Mouse (Mus musculus) MEL (cell line): Measurements from ENCODE around the gene Bcl10. TPM values are rescaled to one million over a fixed set of nuclear protein-coding genes. Genes with fewer than 3 reads are reported as not detected.

Experiments used
- DNase-seq: peaks from one replicate; pipeline ENCODE4 v3.0.0; 2011; ENCODE audit warnings: low read depth, low spot score
- H3K27ac ChIP-seq: 2 replicates; pipeline ENCODE4 v1.5.1; 2012; ENCODE audit warnings: low read depth, mild to moderate bottlenecking, control low read depth, low read length, moderate library complexity; ENCODE audit not compliant: control insufficient read depth
- H3K27me3 ChIP-seq, 2 experiments: fragments of 150-350 bp in 1 of 2; sonication (generic) in 1 of 2; 2 replicates each; pipeline ENCODE4 v1.6.1; 2012; ENCODE audit warnings: low read length in 2 of 2, mild to moderate bottlenecking in 2 of 2, improper control_type of control experiment in 1 of 2, moderate library complexity in 1 of 2; ENCODE audit not compliant: insufficient read depth in 2 of 2, control insufficient read depth in 1 of 2
- H3K36me3 ChIP-seq, 2 experiments: 2 replicates each; pipeline ENCODE4 v1.6.1; 2012 to 2014; ENCODE audit warnings: low read length in 2 of 2, improper control_type of control experiment in 1 of 2, inconsistent platforms in 1 of 2, mild to moderate bottlenecking in 1 of 2; ENCODE audit not compliant: insufficient read depth in 2 of 2, control insufficient read depth in 1 of 2
- H3K4me1 ChIP-seq, 2 experiments: fragments of 150-350 bp in 1 of 2; sonication (generic) in 1 of 2; 2 replicates each; pipeline ENCODE4 v1.6.1; 2012; ENCODE audit warnings: low read length in 2 of 2, improper control_type of control experiment in 1 of 2, mild to moderate bottlenecking in 1 of 2; ENCODE audit not compliant: insufficient read depth in 2 of 2, control insufficient read depth in 1 of 2
- H3K4me3 ChIP-seq, 2 experiments: fragments of 150-350 bp in 1 of 2; sonication (generic) in 1 of 2; 2 replicates each; pipeline ENCODE4 v1.5.1; 2012; ENCODE audit warnings: low read depth in 2 of 2, low read length in 2 of 2, mild to moderate bottlenecking in 2 of 2, moderate library complexity in 2 of 2, control low read depth in 1 of 2, improper control_type of control experiment in 1 of 2; ENCODE audit not compliant: control insufficient read depth in 1 of 2, insufficient read depth in 1 of 2
- H3K79me2 ChIP-seq: 2 replicates; pipeline ENCODE4 v1.6.1; 2012; ENCODE audit warnings: mild to moderate bottlenecking, low read length, moderate library complexity; ENCODE audit not compliant: control insufficient read depth, poor library complexity, insufficient read depth
- H3K9ac ChIP-seq: 2 replicates; pipeline ENCODE4 v1.6.1; 2012; ENCODE audit warnings: low read depth, mild to moderate bottlenecking, control low read depth, low read length, moderate library complexity; ENCODE audit not compliant: control insufficient read depth, poor library complexity, severe bottlenecking
- H3K9me3 ChIP-seq: fragments of 150-350 bp; sonication (generic); replicated peaks from 2 replicates; pipeline ENCODE4 v1.6.1; 2012; ENCODE audit warnings: mild to moderate bottlenecking, low read length, improper control_type of control experiment, moderate library complexity; ENCODE audit not compliant: insufficient read depth
- CHD1 ChIP-seq: IDR thresholded peaks from 2 replicates; pipeline ENCODE4 v1.6.1; 2012; ENCODE audit warnings: low read depth, mild to moderate bottlenecking, inconsistent platforms, low read length, improper control_type of control experiment
- E2F4 ChIP-seq: IDR thresholded peaks from 2 replicates; pipeline ENCODE4 v1.6.1; 2011; ENCODE audit warnings: low read depth, low read length, improper control_type of control experiment, borderline replicate concordance
- ELF1 ChIP-seq: IDR thresholded peaks from 2 replicates; pipeline ENCODE4 v1.6.1; 2014; ENCODE audit warnings: low read depth, mild to moderate bottlenecking, inconsistent platforms, low read length, improper control_type of control experiment, moderate library complexity
- ETS1 ChIP-seq: IDR thresholded peaks from 2 replicates; pipeline ENCODE4 v1.6.1; 2012; ENCODE audit warnings: low read depth, mild to moderate bottlenecking, inconsistent platforms, low read length, improper control_type of control experiment, moderate library complexity
- HCFC1 ChIP-seq: IDR thresholded peaks from 2 replicates; pipeline ENCODE4 v1.6.1; 2012; ENCODE audit warnings: low read depth, mild to moderate bottlenecking, inconsistent platforms, low read length, improper control_type of control experiment, moderate library complexity
- JUND ChIP-seq: IDR thresholded peaks from 2 replicates; pipeline ENCODE4 v1.6.1; 2011; ENCODE audit warnings: low read depth, mild to moderate bottlenecking, improper control_type of control experiment, low read length
- KAT2A ChIP-seq: conservative IDR thresholded peaks from 2 replicates; pipeline ENCODE4 v1.6.1; 2012; ENCODE audit warnings: low read depth, low read length, improper control_type of control experiment, inconsistent platforms
- MAFK ChIP-seq: IDR thresholded peaks from 2 replicates; pipeline ENCODE4 v1.6.1; 2011; ENCODE audit warnings: low read depth, mild to moderate bottlenecking, low read length, improper control_type of control experiment, borderline replicate concordance
- MAZ ChIP-seq: IDR thresholded peaks from 2 replicates; pipeline ENCODE4 v1.6.1; 2012; ENCODE audit warnings: low read depth, mild to moderate bottlenecking, inconsistent platforms, low read length, improper control_type of control experiment
- MEF2A ChIP-seq: IDR thresholded peaks from 2 replicates; pipeline ENCODE4 v1.6.1; 2014; ENCODE audit warnings: low read depth, mild to moderate bottlenecking, inconsistent platforms, low read length, improper control_type of control experiment; ENCODE audit not compliant: poor library complexity, insufficient replicate concordance, severe bottlenecking; ENCODE audit errors: extremely low read depth
- MXI1 ChIP-seq: IDR thresholded peaks from 2 replicates; pipeline ENCODE4 v1.6.1; 2011; ENCODE audit warnings: mild to moderate bottlenecking, low read depth, low read length, improper control_type of control experiment
- NELFE ChIP-seq: IDR thresholded peaks from 2 replicates; pipeline ENCODE4 v1.6.1; 2011; ENCODE audit warnings: low read depth, low read length, improper control_type of control experiment
- POLR2AphosphoS5 ChIP-seq: IDR thresholded peaks from 2 replicates; pipeline ENCODE4 v1.6.1; 2012; ENCODE audit warnings: low read depth, borderline replicate concordance, mild to moderate bottlenecking, inconsistent platforms, low read length, moderate library complexity, mixed read lengths
- RAD21 ChIP-seq: IDR thresholded peaks from 2 replicates; pipeline ENCODE4 v1.6.1; 2011; ENCODE audit warnings: mild to moderate bottlenecking, low read depth, low read length, improper control_type of control experiment
- RCOR1 ChIP-seq: IDR thresholded peaks from 2 replicates; pipeline ENCODE4 v1.6.1; 2012; ENCODE audit warnings: low read depth, mild to moderate bottlenecking, inconsistent platforms, low read length, improper control_type of control experiment
- TAL1 ChIP-seq: IDR thresholded peaks from 2 replicates; pipeline ENCODE4 v1.6.1; 2012; ENCODE audit warnings: mild to moderate bottlenecking, inconsistent platforms, low read length, moderate library complexity, mixed read lengths
- TBP ChIP-seq: IDR thresholded peaks from 2 replicates; pipeline ENCODE4 v1.8.0; 2011; ENCODE audit warnings: low read depth, low read length, improper control_type of control experiment
- UBTF ChIP-seq: IDR thresholded peaks from 2 replicates; pipeline ENCODE4 v1.6.1; 2012; ENCODE audit warnings: low read depth, mild to moderate bottlenecking, inconsistent platforms, low read length, improper control_type of control experiment, moderate library complexity, borderline replicate concordance; ENCODE audit not compliant: insufficient read depth
- ZKSCAN1 ChIP-seq: IDR thresholded peaks from 2 replicates; pipeline ENCODE4 v1.6.1; 2012; ENCODE audit warnings: low read depth, mild to moderate bottlenecking, inconsistent platforms, low read length, improper control_type of control experiment, moderate library complexity
- polyA plus RNA-seq, 2 experiments: library from polyadenylated mRNA; stranded (reverse) in 1 of 2; unstranded in 1 of 2; fragments of >175 nt in 1 of 2; fragments of >200 nt in 1 of 2; gene quantifications; 2 replicates each; pipeline versions ENCODE4 v1.2.1 to v1.2.4; 2012; ENCODE audit warnings: low replicate concordance in 2 of 2, low read depth in 1 of 2; ENCODE audit not compliant: insufficient read length in 2 of 2, insufficient read depth in 1 of 2, missing spikeins in 1 of 2
- total RNA-seq: library from RNA; depleted of rRNA; stranded (reverse); fragments of 300-350 nt; gene quantifications from 2 replicates; pipeline ENCODE4 v1.2.3, GENCODE M21; 2012

The Bcl10 gene
- total and polyA plus RNA-seq, 3 experiments: 25.0 to 30.4 TPM; not detected in 1

GRCm38 (mm10) chr3:145966806-145967205 is 44.2 kb downstream of the Bcl10 start:
- H3K9ac ChIP-seq: no peak overlapping the region
- no peaks in the 10 kb centered on the region for H3K27me3 ChIP-seq
- H3K36me3 ChIP-seq: peaks cover 0 to 5% of the 10 kb centered on the region in 2 experiments; a peak in 2 of 4 replicates
- TF ChIP-seq MAFK (no peak), JUND (no peak), RAD21 (no peak), E2F4 (no peak), ELF1 (no peak), NELFE (no peak), TAL1 (no peak)
- no peak overlapping the region for H3K4me3 ChIP-seq
- no peak overlapping the region for H3K27ac ChIP-seq
- H3K4me1 ChIP-seq: peaks cover 0 to 11% of the 10 kb centered on the region in 2 experiments; a peak in 3 of 4 replicates
- no peaks in the 10 kb centered on the region for H3K79me2 ChIP-seq
- no peak for DNase-seq
- H3K9me3 ChIP-seq: no peaks in the 10 kb centered on the region

DNA sequence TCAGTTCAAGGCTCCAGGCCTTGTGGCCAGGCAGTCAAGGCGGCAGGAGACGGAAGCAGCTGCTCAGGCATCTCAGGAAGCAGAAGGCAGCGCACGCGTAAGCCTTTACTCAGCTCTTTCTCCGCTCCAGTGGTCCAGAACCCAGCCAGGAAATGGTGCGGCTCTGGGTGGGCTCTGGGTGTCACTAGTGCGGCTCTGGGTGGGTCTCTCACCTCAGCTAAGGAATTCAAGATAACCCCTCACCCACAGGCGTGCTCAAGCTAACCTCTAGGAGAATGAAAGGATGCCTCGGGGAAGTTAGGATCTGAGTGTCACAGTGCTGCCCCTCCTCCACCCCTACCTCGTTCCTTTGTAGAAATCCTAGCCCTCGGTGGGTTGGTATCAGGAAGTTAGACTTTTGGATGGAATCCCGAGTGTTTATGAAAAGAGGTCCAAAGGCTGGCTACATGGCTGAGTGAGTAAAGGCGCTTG is 46.5 kb downstream of the Bcl10 start:
- Histone ChIP-seq H3K36me3 (peaks cover 0 to 3% of the 10 kb centered on the region in 2 experiments; a peak in 2 of 4 replicates), H3K9me3 (no peaks in the 10 kb centered on the region), H3K4me3 (no peak overlapping the region)
- no peak for DNase-seq
- TF ChIP-seq RAD21 (no peak), UBTF (no peak), MEF2A (no peak), POLR2AphosphoS5 (no peak)
- TF ChIP-seq, all 39 proteins: peak for 0
- H3K79me2 ChIP-seq: no peaks in the 10 kb centered on the region
- peaks cover 0 to 9% of the 10 kb centered on the region in 2 experiments; a peak in 3 of 4 replicates for H3K4me1 ChIP-seq
- H3K27ac ChIP-seq: no peak overlapping the region
- no peak overlapping the region for H3K9ac ChIP-seq
- H3K27me3 ChIP-seq: no peaks in the 10 kb centered on the region

GRCm38 (mm10) chr3:145971501-145971900 is 48.9 kb downstream of the Bcl10 start:
- H3K9me3 ChIP-seq: no peaks in the 10 kb centered on the region
- no peaks in the 10 kb centered on the region for H3K79me2 ChIP-seq
- no peaks in the 10 kb centered on the region for H3K4me1 ChIP-seq
- H3K27me3 ChIP-seq: no peaks in the 10 kb centered on the region
- H3K27ac ChIP-seq: no peak overlapping the region
- no peak overlapping the region for H3K9ac ChIP-seq
- H3K36me3 ChIP-seq: no peaks in the 10 kb centered on the region
- no peak overlapping the region for H3K4me3 ChIP-seq
- DNase-seq: no peak
- TF ChIP-seq ETS1 (no peak), HCFC1 (no peak), RAD21 (no peak), CHD1 (no peak), RCOR1 (no peak), POLR2AphosphoS5 (no peak), MXI1 (no peak), KAT2A (no peak), MAZ (no peak), MEF2A (no peak), ZKSCAN1 (no peak), TBP (no peak)
